Mouse (Mus musculus) ovary, postnatal 14 days (tissue): ENCODE measurements around the gene Zfp991.
"Not testable (repeated sequence)": the region's sequence is repeated elsewhere in the genome, so short reads cannot be mapped to it uniquely, and the experiment has no call there.

Experiments used
- DNase-seq: peaks from one replicate; pipeline ENCODE4 v3.0.0; 2022; ENCODE audit warnings: low spot score

Zfp991 gene

GRCm38 (mm10) chr4:147181969-147182705 lies 50.3 kb downstream of the Zfp991 start:
- DNase-seq: not testable (repeated sequence)

- DNase-seq: not testable (repeated sequence)
These were observed 55.0 kb downstream of the Zfp991 start for GRCm38 (mm10) chr4:147186824-147187223.

- not testable (repeated sequence) for DNase-seq
These were observed 55.6 kb downstream of the Zfp991 start for GRCm38 (mm10) chr4:147187283-147187965.

GRCm38 (mm10) chr4:147195186-147195585 lies 63.3 kb downstream of the Zfp991 start:
- DNase-seq: not testable (repeated sequence)

- DNase-seq: not testable (repeated sequence)
These were observed 65.4 kb downstream of the Zfp991 start for GRCm38 (mm10) chr4:147197210-147197609.

GRCm38 (mm10) chr4:147199055-147199750 lies 67.4 kb downstream of the Zfp991 start:
- DNase-seq: not testable (repeated sequence)

- not testable (repeated sequence) for DNase-seq
These were observed 70.3 kb downstream of the Zfp991 start for GRCm38 (mm10) chr4:147201920-147202660.

- not testable (repeated sequence) for DNase-seq
These were observed 80.5 kb downstream of the Zfp991 start for GRCm38 (mm10) chr4:147212182-147212928.

- not testable (repeated sequence) for DNase-seq
These were observed 82.4 kb downstream of the Zfp991 start for GRCm38 (mm10) chr4:147214233-147214632.

- DNase-seq: not testable (repeated sequence)
These were observed 85.8 kb downstream of the Zfp991 start for GRCm38 (mm10) chr4:147217676-147218075.

GRCm38 (mm10) chr4:147219319-147220070 lies 87.7 kb downstream of the Zfp991 start:
- not testable (repeated sequence) for DNase-seq

- not testable (repeated sequence) for DNase-seq
These were observed 88.4 kb downstream of the Zfp991 start for GRCm38 (mm10) chr4:147220226-147220625.

GRCm38 (mm10) chr4:147222021-147222420 lies 90.2 kb downstream of the Zfp991 start:
- DNase-seq: not testable (repeated sequence)

GRCm38 (mm10) chr4:147223778-147224435 lies 92.1 kb downstream of the Zfp991 start:
- DNase-seq: not testable (repeated sequence)

GRCm38 (mm10) chr4:147225616-147226015 lies 93.8 kb downstream of the Zfp991 start:
- DNase-seq: not testable (repeated sequence)

GRCm38 (mm10) chr4:147230026-147230425 lies 98.2 kb downstream of the Zfp991 start:
- DNase-seq: not testable (repeated sequence)
